30 mouse cellular contexts compared by ENCODE assay signal in the genomic region with DNA sequence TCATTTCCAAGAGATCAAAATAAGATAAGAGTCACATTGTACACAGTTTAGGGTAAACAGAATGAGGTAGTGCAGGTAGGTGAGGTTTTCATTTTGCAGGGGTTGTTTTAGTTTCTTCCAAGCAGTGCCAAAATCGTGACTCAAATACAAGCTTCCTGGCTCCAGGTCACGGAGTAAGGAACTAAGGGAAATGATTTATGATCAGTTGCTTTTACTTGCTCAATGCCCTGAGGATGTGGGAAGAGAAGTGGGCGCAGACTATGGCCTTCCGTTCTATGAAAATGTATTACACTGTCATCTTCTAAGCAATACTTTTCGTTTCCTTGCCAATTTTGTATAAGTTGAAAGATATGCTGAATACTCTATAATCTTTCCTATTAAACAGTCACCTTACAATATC. TPM values are rescaled to one million over a fixed set of nuclear protein-coding genes. Genes with fewer than 3 reads are reported as not detected.
DNase-seq lines count a peak whose midpoint lies in the region; TF ChIP-seq lines count a peak whose summit lies in the region.
"Had no signal": no experiment of that assay in that cellular context is flagged by ENCODE, and none has a peak within 500 bp of the region (broad histone marks: within the 10 kb centered on the region; RNA-seq: fewer than 3 reads in every experiment).

No protein-coding gene starts in this region.

- no peak for TF ChIP-seq POLR2A in kidney, adult 2 months (IDR thresholded peaks at IDR 0.05; ENCODE audit: low read depth, low read length)

- H3K27me3 ChIP-seq in kidney, adult 2 months (replicated peaks; ENCODE audit: control insufficient read depth, insufficient read depth, low read length) = no peaks in the 10 kb centered on the region; the same call in 1 of the 2 replicates
- H3K27me3 ChIP-seq: embryonic facial prominence, embryonic 15.5 days; forebrain, embryonic 13.5 days; heart, embryonic 12.5 days; limb, embryonic 15.5 days; liver, embryonic 13.5 days; midbrain, embryonic 13.5 days; stomach, embryonic 15.5 days had no signal

- TF ChIP-seq CTCF in kidney, adult 2 months (conservative IDR thresholded peaks at IDR 0.05; ENCODE audit: insufficient read depth, insufficient read length, low read depth, low read length) = no peak

- H3K27ac ChIP-seq in kidney, adult 2 months (ENCODE audit: insufficient read depth, low read depth, low read length) = no peak overlapping the region
- H3K27ac ChIP-seq: embryonic facial prominence, embryonic 10.5 days; embryonic facial prominence, embryonic 15.5 days; forebrain, embryonic 13.5 days; hindbrain, embryonic 14.5 days; limb, embryonic 15.5 days; liver, embryonic 13.5 days; macrophage; midbrain, embryonic 13.5 days; stomach, embryonic 15.5 days had no signal

- no peaks in the 10 kb centered on the region for H3K36me3 ChIP-seq in kidney, adult 2 months (ENCODE audit: control insufficient read depth, insufficient read depth, low read length)
- H3K36me3 ChIP-seq: embryonic facial prominence, embryonic 10.5 days; embryonic facial prominence, embryonic 15.5 days; heart, embryonic 12.5 days; limb, embryonic 15.5 days; liver, embryonic 13.5 days; midbrain, embryonic 13.5 days; stomach, embryonic 15.5 days had no signal

- H3K4me3 ChIP-seq in kidney, adult 2 months (ENCODE audit: insufficient read depth, low read depth, low read length) = no peak overlapping the region
- H3K4me3 ChIP-seq: embryonic facial prominence, embryonic 10.5 days; embryonic facial prominence, embryonic 15.5 days; forebrain, embryonic 13.5 days; heart, embryonic 12.5 days; limb, embryonic 15.5 days; liver, embryonic 13.5 days; midbrain, embryonic 13.5 days; stomach, embryonic 15.5 days had no signal

- H3K4me1 ChIP-seq in kidney, adult 2 months (ENCODE audit: control insufficient read depth, insufficient read depth, low read length) = no peaks in the 10 kb centered on the region
- H3K4me1 ChIP-seq: embryonic facial prominence, embryonic 10.5 days; embryonic facial prominence, embryonic 15.5 days; forebrain, embryonic 13.5 days; heart, embryonic 12.5 days; limb, embryonic 15.5 days; liver, embryonic 13.5 days; midbrain, embryonic 13.5 days; stomach, embryonic 15.5 days had no signal

- DNase-seq in kidney, adult 2 months = peak; percentile 31
- no peak for DNase-seq in kidney, adult 18-20 months
- peak; percentile 6 for DNase-seq in urinary bladder, postnatal 14 days (ENCODE audit: low spot score)
- DNase-seq in urinary bladder, postnatal 4 days (ENCODE audit: low spot score in 2 of 2) = no peak
- peak; percentile 11 for DNase-seq in kidney, postnatal 10 days
- DNase-seq in cerebellum, adult 9-11 months = no peak
- no peak for DNase-seq in gastrocnemius, adult 8-10 months (ENCODE audit: low spot score in 2 of 2)
- DNase-seq: adrenal gland, postnatal 25 days; cerebellum, adult 11-12 months; cerebellum, postnatal 10 days; gastrocnemius, postnatal 14 days; heart, adult 18-20 months; heart, postnatal 4 days; left cerebral cortex, postnatal 4 days; liver, embryonic 13.5 days; lung, adult 18-20 months; right cerebral cortex, postnatal 14 days; thymus, postnatal 25 days had no signal

- 36% methylated on average over 5 of the region's 5 CpGs for WGBS in kidney, adult 2 months

RNA-seq across cellular contexts. Expression of a gene that starts 13.0 kb away (rescaled TPM):
- 0.20 and 0.22 TPM in 2 replicates for polyA plus RNA-seq in kidney, adult 2 months (2012; rRNA removed)
- total RNA-seq in gastrocnemius, adult 8-10 months (2022) = 1 to 10 TPM in 2 of 4 experiments, under 1 TPM in 2; 0.63 to 1.2 (median 0.87) TPM
- total RNA-seq: adrenal gland, adult 18-20 months; megakaryocyte-erythroid progenitor cell, adult 5-6 weeks had no signal
- polyA plus RNA-seq: CD4-positive, CD25-positive, alpha-beta regulatory T cell, adult 4 months; macrophage had no signal

Comparison
In these comparisons a context has a peak if more than half of its experiments do, and no peak if none do; other contexts are left out.
1. DNase-seq: peak in kidney, adult 2 months (single experiment), urinary bladder, postnatal 14 days (single experiment) and kidney, postnatal 10 days (single experiment); none in kidney, adult 18-20 months (single experiment), urinary bladder, postnatal 4 days (0 of 2), cerebellum, adult 9-11 months (single experiment) and gastrocnemius, adult 8-10 months (0 of 2).